Mouse (Mus musculus) embryonic fibroblast, embryonic 13.5 days (primary cell): ENCODE results near the gene Prr18.

Experiments
- CTCF ChIP-seq: IDR thresholded peaks from 2 replicates; pipeline ENCODE4 v1.5.1; 2011; ENCODE audit warnings: mild to moderate bottlenecking, control low read depth, low read length, moderate library complexity, borderline replicate concordance; ENCODE audit not compliant: insufficient read depth
- POLR2A ChIP-seq: IDR thresholded peaks from 2 replicates; pipeline ENCODE4 v1.6.1; 2011; ENCODE audit warnings: low read depth, mild to moderate bottlenecking, control low read depth, low read length, moderate library complexity

DNA sequence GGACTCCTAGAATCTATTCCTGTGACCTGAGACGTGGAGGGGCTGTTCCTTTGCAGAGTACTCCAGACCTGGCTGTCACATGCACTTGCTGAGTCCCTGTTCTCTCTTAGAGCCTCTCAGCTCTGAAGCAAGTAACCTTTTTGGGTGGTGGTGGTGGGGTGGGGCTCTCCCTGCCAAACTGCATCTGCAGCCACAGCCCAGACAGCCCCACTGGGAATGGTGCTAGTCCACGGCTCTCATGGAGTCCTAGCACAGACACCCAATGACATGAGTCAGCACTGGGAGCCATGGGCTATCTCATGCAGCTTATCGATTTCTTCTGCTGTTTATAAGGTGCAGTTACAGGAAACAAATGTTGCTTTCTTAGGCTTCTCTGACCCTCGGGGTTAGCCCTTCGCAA lies 39.5 kb upstream of the Prr18 start:
- no peak for TF ChIP-seq CTCF
- no peak for TF ChIP-seq POLR2A
